Mouse (Mus musculus) cortical plate, adult 2 months (tissue): ENCODE measurements around the gene Tmem201.

ENCODE experiments used
- CTCF ChIP-seq: fragments of 200-500 bp; IDR thresholded peaks from 2 replicates; pipeline ENCODE4 v1.5.1; 2011; ENCODE audit warnings: mild to moderate bottlenecking, control low read depth, low read length; ENCODE audit not compliant: insufficient read depth; ENCODE audit errors: extremely low read depth
- POLR2A ChIP-seq: fragments of 200-500 bp; IDR thresholded peaks from 2 replicates; pipeline ENCODE4 v1.6.1; 2011; ENCODE audit warnings: mild to moderate bottlenecking, low read length, control low read depth; ENCODE audit not compliant: insufficient read depth; ENCODE audit errors: extremely low read depth

GRCm38 (mm10) chr4:149705298-149705697 is 32.5 kb downstream of the Tmem201 start:
- TF ChIP-seq CTCF (no peak), POLR2A (no peak)
